Mouse (Mus musculus) C2C12 (cell line): Measurements from ENCODE around the gene Rab13. TPM values are rescaled to one million over a fixed set of nuclear protein-coding genes. Genes with fewer than 3 reads are reported as not detected.

Experiments used
- H3K27me3 ChIP-seq: one replicate; pipeline ENCODE4 v1.6.1; 2011; ENCODE audit not compliant: control insufficient read depth, insufficient read depth, insufficient read length
- H3K36me3 ChIP-seq: one replicate; pipeline ENCODE4 v1.6.1; 2011; ENCODE audit not compliant: control insufficient read depth, insufficient read depth
- H3K4me3 ChIP-seq: one replicate; pipeline ENCODE4 v1.5.1; 2011; ENCODE audit warnings: mild to moderate bottlenecking, control low read depth; ENCODE audit not compliant: poor library complexity, insufficient read depth, severe bottlenecking
- H3K79me2 ChIP-seq: one replicate; pipeline ENCODE4 v1.6.1; 2011; ENCODE audit not compliant: control insufficient read depth, insufficient read depth
- H3K79me3 ChIP-seq: one replicate; pipeline ENCODE4 v1.6.1; 2011; ENCODE audit warnings: low read depth, control low read depth
- H3ac ChIP-seq: one replicate; pipeline ENCODE3; 2011; ENCODE audit warnings: low read depth; ENCODE audit not compliant: control insufficient read depth, insufficient read length
- CEBPB ChIP-seq: IDR thresholded peaks from one replicate; pipeline ENCODE4 v1.6.1; 2011; ENCODE audit warnings: low read depth, mild to moderate bottlenecking, control low read depth, moderate library complexity
- CTCF ChIP-seq: IDR thresholded peaks from one replicate; pipeline ENCODE4 v1.5.1; 2011; ENCODE audit not compliant: control insufficient read depth, insufficient read depth, insufficient read length
- FOSL1 ChIP-seq: IDR thresholded peaks from one replicate; pipeline ENCODE4 v1.8.0; 2011; ENCODE audit warnings: mild to moderate bottlenecking, low read length; ENCODE audit not compliant: poor library complexity, insufficient read depth, severe bottlenecking
- MAX ChIP-seq: IDR thresholded peaks from one replicate; pipeline ENCODE4 v1.6.1; 2011; ENCODE audit warnings: mild to moderate bottlenecking, control low read depth
- MYOD1 ChIP-seq: IDR thresholded peaks from one replicate; pipeline ENCODE4 v1.6.1; 2011; ENCODE audit warnings: low read depth; ENCODE audit not compliant: control insufficient read depth, insufficient read length
- MYOG ChIP-seq: IDR thresholded peaks from one replicate; pipeline ENCODE4 v1.6.1; 2011; ENCODE audit not compliant: control insufficient read depth, insufficient read length; ENCODE audit errors: extremely low read depth
- USF1 ChIP-seq: IDR thresholded peaks from one replicate; pipeline ENCODE4 v1.6.1; 2011; ENCODE audit warnings: low read depth, mild to moderate bottlenecking, control low read depth, moderate library complexity
- polyA plus RNA-seq: library from polyadenylated mRNA; unstranded; fragments of >200 nt; fragmentation: generic; extraction: Trizol; gene quantifications from one replicate; pipeline ENCODE4 v1.2.1, GENCODE M21; 2012; ENCODE audit warnings: missing spikeins

Rab13 gene
- polyA plus RNA-seq, 1 experiment: 28.2 TPM

- H3K79me2 ChIP-seq: peaks cover 42% of the 10 kb centered on the region
- no peak for TF ChIP-seq CEBPB
- TF ChIP-seq USF1: no peak
- TF ChIP-seq MYOD1: no peak
- no peaks in the 10 kb centered on the region for H3K27me3 ChIP-seq
- H3K79me3 ChIP-seq: peaks cover 32% of the 10 kb centered on the region
- peaks cover 49% of the 10 kb centered on the region for H3K36me3 ChIP-seq
- H3K4me3 ChIP-seq: no peak overlapping the region
- no peak overlapping the region for H3ac ChIP-seq
Observed at GRCm38 (mm10) chr3:90258521-90258920, 45.0 kb downstream of the Rab13 start.

GRCm38 (mm10) chr3:90263121-90263771, 49.8 kb downstream of the Rab13 start:
- TF ChIP-seq FOSL1 (no peak), MYOG (no peak), MYOD1 (no peak), CTCF (no peak), USF1 (no peak), CEBPB (no peak), MAX (no peak)
- H3K36me3 ChIP-seq: peaks cover 33% of the 10 kb centered on the region
- H3K4me3 ChIP-seq: no peak overlapping the region
- no peaks in the 10 kb centered on the region for H3K79me3 ChIP-seq
- no peaks in the 10 kb centered on the region for H3K27me3 ChIP-seq
- H3K79me2 ChIP-seq: peaks cover 1% of the 10 kb centered on the region
- no peak overlapping the region for H3ac ChIP-seq

- peak overlapping the region; percentile 8 for H3ac ChIP-seq
- H3K79me2 ChIP-seq: no peaks in the 10 kb centered on the region
- no peaks in the 10 kb centered on the region for H3K27me3 ChIP-seq
- H3K79me3 ChIP-seq: no peaks in the 10 kb centered on the region
- peaks cover 24% of the 10 kb centered on the region for H3K36me3 ChIP-seq
- H3K4me3 ChIP-seq: peak overlapping the region; percentile 50
- TF ChIP-seq CTCF (no peak), CEBPB (no peak), MYOG (no peak), MYOD1 (no peak), MAX (no peak), FOSL1 (no peak), USF1 (no peak)
Observed at GRCm38 (mm10) chr3:90264687-90265033, 51.2 kb downstream of the Rab13 start.

GRCm38 (mm10) chr3:90265034-90265931, 51.8 kb downstream of the Rab13 start, which contains the start of gene Dennd4b:
TSS of gene Dennd4b (plus strand) at chr3:90265185.
- peaks cover 18% of the 10 kb centered on the region for H3K36me3 ChIP-seq
- H3K79me2 ChIP-seq: no peaks in the 10 kb centered on the region
- peak within 1 kb of the TSS; percentile 78 for H3ac ChIP-seq
- peak within 1 kb of the TSS; percentile 50 for H3K4me3 ChIP-seq
- no peaks in the 10 kb centered on the region for H3K79me3 ChIP-seq
- TF ChIP-seq CEBPB (no peak), CTCF (peak; percentile 95), MAX (peak; percentile 52), USF1 (no peak)
- H3K27me3 ChIP-seq: no peaks in the 10 kb centered on the region

- Histone ChIP-seq H3K36me3 (peaks cover 15% of the 10 kb centered on the region), H3ac (peak overlapping the region; percentile 76), H3K4me3 (peak overlapping the region; percentile 50), H3K27me3 (no peaks in the 10 kb centered on the region), H3K79me3 (no peaks in the 10 kb centered on the region), H3K79me2 (no peaks in the 10 kb centered on the region)
- TF ChIP-seq MAX (no peak), MYOG (no peak), MYOD1 (no peak), CTCF (no peak), USF1 (no peak), CEBPB (no peak), FOSL1 (no peak)
Observed at GRCm38 (mm10) chr3:90265932-90266741, 52.6 kb downstream of the Rab13 start.
